Mouse (Mus musculus) MEL (cell line): ENCODE measurements around the gene 5830473C10Rik. TPM values are rescaled to one million over a fixed set of nuclear protein-coding genes. Genes with fewer than 3 reads are reported as not detected.

Source experiments
- DNase-seq: peaks from one replicate; pipeline ENCODE4 v3.0.0; 2011; ENCODE audit warnings: low read depth, low spot score
- H3K27ac ChIP-seq: 2 replicates; pipeline ENCODE4 v1.5.1; 2012; ENCODE audit warnings: low read depth, mild to moderate bottlenecking, control low read depth, low read length, moderate library complexity; ENCODE audit not compliant: control insufficient read depth
- H3K27me3 ChIP-seq, 2 experiments: fragments of 150-350 bp in 1 of 2; sonication (generic) in 1 of 2; 2 replicates each; pipeline ENCODE4 v1.6.1; 2012; ENCODE audit warnings: low read length in 2 of 2, mild to moderate bottlenecking in 2 of 2, improper control_type of control experiment in 1 of 2, moderate library complexity in 1 of 2; ENCODE audit not compliant: insufficient read depth in 2 of 2, control insufficient read depth in 1 of 2
- H3K36me3 ChIP-seq, 2 experiments: 2 replicates each; pipeline ENCODE4 v1.6.1; 2012 to 2014; ENCODE audit warnings: low read length in 2 of 2, improper control_type of control experiment in 1 of 2, inconsistent platforms in 1 of 2, mild to moderate bottlenecking in 1 of 2; ENCODE audit not compliant: insufficient read depth in 2 of 2, control insufficient read depth in 1 of 2
- H3K4me1 ChIP-seq, 2 experiments: fragments of 150-350 bp in 1 of 2; sonication (generic) in 1 of 2; 2 replicates each; pipeline ENCODE4 v1.6.1; 2012; ENCODE audit warnings: low read length in 2 of 2, improper control_type of control experiment in 1 of 2, mild to moderate bottlenecking in 1 of 2; ENCODE audit not compliant: insufficient read depth in 2 of 2, control insufficient read depth in 1 of 2
- H3K4me3 ChIP-seq, 2 experiments: fragments of 150-350 bp in 1 of 2; sonication (generic) in 1 of 2; 2 replicates each; pipeline ENCODE4 v1.5.1; 2012; ENCODE audit warnings: low read depth in 2 of 2, low read length in 2 of 2, mild to moderate bottlenecking in 2 of 2, moderate library complexity in 2 of 2, control low read depth in 1 of 2, improper control_type of control experiment in 1 of 2; ENCODE audit not compliant: control insufficient read depth in 1 of 2, insufficient read depth in 1 of 2
- H3K79me2 ChIP-seq: 2 replicates; pipeline ENCODE4 v1.6.1; 2012; ENCODE audit warnings: mild to moderate bottlenecking, low read length, moderate library complexity; ENCODE audit not compliant: control insufficient read depth, poor library complexity, insufficient read depth
- H3K9ac ChIP-seq: 2 replicates; pipeline ENCODE4 v1.6.1; 2012; ENCODE audit warnings: low read depth, mild to moderate bottlenecking, control low read depth, low read length, moderate library complexity; ENCODE audit not compliant: control insufficient read depth, poor library complexity, severe bottlenecking
- H3K9me3 ChIP-seq: fragments of 150-350 bp; sonication (generic); replicated peaks from 2 replicates; pipeline ENCODE4 v1.6.1; 2012; ENCODE audit warnings: mild to moderate bottlenecking, low read length, improper control_type of control experiment, moderate library complexity; ENCODE audit not compliant: insufficient read depth
- BHLHE40 ChIP-seq: IDR thresholded peaks from 2 replicates; pipeline ENCODE4 v1.6.1; 2012; ENCODE audit warnings: low read depth, mild to moderate bottlenecking, inconsistent platforms, low read length, improper control_type of control experiment, borderline replicate concordance
- CHD1 ChIP-seq: IDR thresholded peaks from 2 replicates; pipeline ENCODE4 v1.6.1; 2012; ENCODE audit warnings: low read depth, mild to moderate bottlenecking, inconsistent platforms, low read length, improper control_type of control experiment
- CHD2 ChIP-seq: IDR thresholded peaks from 2 replicates; pipeline ENCODE4 v1.6.1; 2011; ENCODE audit warnings: low read length, improper control_type of control experiment
- CTCF ChIP-seq, 3 experiments: IDR thresholded peaks in 2 of 3; conservative IDR thresholded peaks in 1 of 3; 2 replicates each; pipeline ENCODE4 v1.5.1; 2011 to 2012; ENCODE audit warnings: low read length in 3 of 3, low read depth in 2 of 3, mild to moderate bottlenecking in 2 of 3, improper control_type of control experiment in 1 of 3, inconsistent platforms in 1 of 3, mixed read lengths in 1 of 3, moderate library complexity in 1 of 3; ENCODE audit not compliant: control insufficient read depth in 1 of 3, insufficient read depth in 1 of 3, poor library complexity in 1 of 3, severe bottlenecking in 1 of 3
- E2F4 ChIP-seq: IDR thresholded peaks from 2 replicates; pipeline ENCODE4 v1.6.1; 2011; ENCODE audit warnings: low read depth, low read length, improper control_type of control experiment, borderline replicate concordance
- ELF1 ChIP-seq: IDR thresholded peaks from 2 replicates; pipeline ENCODE4 v1.6.1; 2014; ENCODE audit warnings: low read depth, mild to moderate bottlenecking, inconsistent platforms, low read length, improper control_type of control experiment, moderate library complexity
- EP300 ChIP-seq, 2 experiments: IDR thresholded peaks; 2 replicates each; pipeline ENCODE4 v1.6.1; 2011; ENCODE audit warnings: improper control_type of control experiment in 2 of 2, low read length in 2 of 2, low read depth in 1 of 2, mild to moderate bottlenecking in 1 of 2
- JUND ChIP-seq: IDR thresholded peaks from 2 replicates; pipeline ENCODE4 v1.6.1; 2011; ENCODE audit warnings: low read depth, mild to moderate bottlenecking, improper control_type of control experiment, low read length
- KAT2A ChIP-seq: conservative IDR thresholded peaks from 2 replicates; pipeline ENCODE4 v1.6.1; 2012; ENCODE audit warnings: low read depth, low read length, improper control_type of control experiment, inconsistent platforms
- MAZ ChIP-seq: IDR thresholded peaks from 2 replicates; pipeline ENCODE4 v1.6.1; 2012; ENCODE audit warnings: low read depth, mild to moderate bottlenecking, inconsistent platforms, low read length, improper control_type of control experiment
- MXI1 ChIP-seq: IDR thresholded peaks from 2 replicates; pipeline ENCODE4 v1.6.1; 2011; ENCODE audit warnings: mild to moderate bottlenecking, low read depth, low read length, improper control_type of control experiment
- MYC ChIP-seq: IDR thresholded peaks from 2 replicates; pipeline ENCODE4 v1.6.1; 2011; ENCODE audit warnings: low read depth, mild to moderate bottlenecking, low read length, improper control_type of control experiment, moderate library complexity
- NELFE ChIP-seq: IDR thresholded peaks from 2 replicates; pipeline ENCODE4 v1.6.1; 2011; ENCODE audit warnings: low read depth, low read length, improper control_type of control experiment
- NRF1 ChIP-seq: IDR thresholded peaks from 2 replicates; pipeline ENCODE4 v1.6.1; 2014; ENCODE audit warnings: low read depth, mild to moderate bottlenecking, inconsistent platforms, low read length, improper control_type of control experiment, moderate library complexity; ENCODE audit not compliant: poor library complexity, insufficient read depth, severe bottlenecking
- POLR2A ChIP-seq, 2 experiments: IDR thresholded peaks; 2 replicates each; pipeline ENCODE4 v1.6.1; 2011 to 2012; ENCODE audit warnings: low read length in 2 of 2, mild to moderate bottlenecking in 2 of 2, control low read depth in 1 of 2, improper control_type of control experiment in 1 of 2, low read depth in 1 of 2, moderate library complexity in 1 of 2; ENCODE audit not compliant: control insufficient read depth in 1 of 2, insufficient read depth in 1 of 2, poor library complexity in 1 of 2
- POLR2AphosphoS2 ChIP-seq: IDR thresholded peaks from 2 replicates; pipeline ENCODE4 v1.6.1; 2011; ENCODE audit warnings: low read length, improper control_type of control experiment
- POLR2AphosphoS5 ChIP-seq: IDR thresholded peaks from 2 replicates; pipeline ENCODE4 v1.6.1; 2012; ENCODE audit warnings: low read depth, borderline replicate concordance, mild to moderate bottlenecking, inconsistent platforms, low read length, moderate library complexity, mixed read lengths
- RAD21 ChIP-seq: IDR thresholded peaks from 2 replicates; pipeline ENCODE4 v1.6.1; 2011; ENCODE audit warnings: mild to moderate bottlenecking, low read depth, low read length, improper control_type of control experiment
- SMC3 ChIP-seq: IDR thresholded peaks from 2 replicates; pipeline ENCODE4 v1.6.1; 2011; ENCODE audit warnings: low read depth, low read length, improper control_type of control experiment
- TBP ChIP-seq: IDR thresholded peaks from 2 replicates; pipeline ENCODE4 v1.8.0; 2011; ENCODE audit warnings: low read depth, low read length, improper control_type of control experiment
- UBTF ChIP-seq: IDR thresholded peaks from 2 replicates; pipeline ENCODE4 v1.6.1; 2012; ENCODE audit warnings: low read depth, mild to moderate bottlenecking, inconsistent platforms, low read length, improper control_type of control experiment, moderate library complexity, borderline replicate concordance; ENCODE audit not compliant: insufficient read depth
- USF1 ChIP-seq: IDR thresholded peaks from 2 replicates; pipeline ENCODE4 v1.6.1; 2014; ENCODE audit warnings: low read depth, mild to moderate bottlenecking, inconsistent platforms, low read length, improper control_type of control experiment, moderate library complexity
- USF2 ChIP-seq, 2 experiments: IDR thresholded peaks; 2 replicates each; pipeline ENCODE4 v1.6.1; 2011 to 2012; ENCODE audit warnings: improper control_type of control experiment in 2 of 2, low read length in 2 of 2, borderline replicate concordance in 1 of 2, inconsistent platforms in 1 of 2, low read depth in 1 of 2, mild to moderate bottlenecking in 1 of 2; ENCODE audit not compliant: insufficient read depth in 1 of 2
- ZC3H11A ChIP-seq: IDR thresholded peaks from 2 replicates; pipeline ENCODE4 v1.6.1; 2012; ENCODE audit warnings: low read depth, mild to moderate bottlenecking, inconsistent platforms, low read length, improper control_type of control experiment
- ZKSCAN1 ChIP-seq: IDR thresholded peaks from 2 replicates; pipeline ENCODE4 v1.6.1; 2012; ENCODE audit warnings: low read depth, mild to moderate bottlenecking, inconsistent platforms, low read length, improper control_type of control experiment, moderate library complexity
- ZNF384 ChIP-seq: IDR thresholded peaks from 2 replicates; pipeline ENCODE4 v1.6.1; 2012; ENCODE audit warnings: low read depth, mild to moderate bottlenecking, inconsistent platforms, low read length, improper control_type of control experiment
- polyA plus RNA-seq, 2 experiments: library from polyadenylated mRNA; stranded (reverse) in 1 of 2; unstranded in 1 of 2; fragments of >175 nt in 1 of 2; fragments of >200 nt in 1 of 2; gene quantifications; 2 replicates each; pipeline versions ENCODE4 v1.2.1 to v1.2.4; 2012; ENCODE audit warnings: low replicate concordance in 2 of 2, low read depth in 1 of 2; ENCODE audit not compliant: insufficient read length in 2 of 2, insufficient read depth in 1 of 2, missing spikeins in 1 of 2
- total RNA-seq: library from RNA; depleted of rRNA; stranded (reverse); fragments of 300-350 nt; gene quantifications from 2 replicates; pipeline ENCODE4 v1.2.3, GENCODE M21; 2012

5830473C10Rik gene
- total and polyA plus RNA-seq, 3 experiments: 5.9 to 9.3 TPM; not detected in 1

GRCm38 (mm10) chr5:90596155-90596554 lies 35.2 kb downstream of the 5830473C10Rik start (continued):
- TF ChIP-seq MYC (peak; percentile 90), ZC3H11A (no peak), USF2 (IDR thresholded peaks at IDR 0.05; ENCODE audit: borderline replicate concordance in 1 of 2, insufficient read depth in 1 of 2, low read depth in 1 of 2, low read length in 2 of 2) (no peak), E2F4 (no peak), CHD1 (no peak), USF1 (no peak), POLR2AphosphoS2 (no peak)

- peak; percentile 60 for DNase-seq
- peaks cover 0 to 5% of the 10 kb centered on the region in 2 experiments; a peak in 2 of 4 replicates for H3K36me3 ChIP-seq
- no peaks in the 10 kb centered on the region for H3K79me2 ChIP-seq
- no peak for TF ChIP-seq MXI1
- TF ChIP-seq TBP: no peak
- TF ChIP-seq EP300 (IDR thresholded peaks at IDR 0.05; ENCODE audit: low read depth in 1 of 2, low read length in 2 of 2): no peak
- no peak for TF ChIP-seq MAZ
- peak; percentile 34 for TF ChIP-seq RAD21
- TF ChIP-seq CHD2: no peak
- peak; percentile 67 for TF ChIP-seq SMC3
- TF ChIP-seq UBTF: no peak
- TF ChIP-seq NELFE: no peak
- TF ChIP-seq BHLHE40: no peak
- no peak for TF ChIP-seq USF2 (IDR thresholded peaks at IDR 0.05; ENCODE audit: borderline replicate concordance in 1 of 2, insufficient read depth in 1 of 2, low read depth in 1 of 2, low read length in 2 of 2)
- TF ChIP-seq POLR2AphosphoS5: no peak
- no peak for TF ChIP-seq ELF1
- TF ChIP-seq POLR2A (IDR thresholded peaks at IDR 0.05; ENCODE audit: control insufficient read depth in 1 of 2, insufficient read depth in 1 of 2, low read depth in 1 of 2, low read length in 2 of 2, poor library complexity in 1 of 2): no peak
- TF ChIP-seq CTCF (IDR thresholded peaks at IDR 0.05 in 2 of 3, conservative IDR thresholded peaks at IDR 0.05 in 1 of 3; ENCODE audit: control insufficient read depth in 1 of 3, insufficient read depth in 1 of 3, low read depth in 2 of 3, low read length in 3 of 3, poor library complexity in 1 of 3, severe bottlenecking in 1 of 3): peak; percentile 45 to 64 (median 49); a peak in 5 of 6 replicates
- no peak for TF ChIP-seq NRF1
- TF ChIP-seq ZNF384: no peak
- no peak for TF ChIP-seq ZKSCAN1
- TF ChIP-seq JUND: no peak
- no peak for TF ChIP-seq MYC
- no peak for TF ChIP-seq POLR2AphosphoS2
- no peak for TF ChIP-seq USF1
- TF ChIP-seq KAT2A: no peak
- H3K27ac ChIP-seq: no peak overlapping the region
- no peaks in the 10 kb centered on the region for H3K27me3 ChIP-seq
- no peaks in the 10 kb centered on the region for H3K9me3 ChIP-seq
- H3K4me1 ChIP-seq: peaks cover 2 to 5% of the 10 kb centered on the region in 2 experiments; a peak in 3 of 4 replicates
- no peak overlapping the region for H3K4me3 ChIP-seq
- no peak overlapping the region for H3K9ac ChIP-seq
These were observed 40.6 kb downstream of the 5830473C10Rik start for GRCm38 (mm10) chr5:90601469-90601868.
